Mouse (Mus musculus) MEL (cell line): ENCODE measurements at regions not wholly inside any gene's neighbourhood (a gene's known extent, or its start where the extent isn't known, plus 50 kb on each side); places are given as distances from the start of the nearest gene placed in this dataset.

Source experiments
- DNase-seq: peaks from one replicate; pipeline ENCODE4 v3.0.0; 2011; ENCODE audit warnings: low read depth, low spot score
- H3K27ac ChIP-seq: 2 replicates; pipeline ENCODE4 v1.5.1; 2012; ENCODE audit warnings: low read depth, mild to moderate bottlenecking, control low read depth, low read length, moderate library complexity; ENCODE audit not compliant: control insufficient read depth
- H3K27me3 ChIP-seq, 2 experiments: fragments of 150-350 bp in 1 of 2; sonication (generic) in 1 of 2; 2 replicates each; pipeline ENCODE4 v1.6.1; 2012; ENCODE audit warnings: low read length in 2 of 2, mild to moderate bottlenecking in 2 of 2, improper control_type of control experiment in 1 of 2, moderate library complexity in 1 of 2; ENCODE audit not compliant: insufficient read depth in 2 of 2, control insufficient read depth in 1 of 2
- H3K36me3 ChIP-seq, 2 experiments: 2 replicates each; pipeline ENCODE4 v1.6.1; 2012 to 2014; ENCODE audit warnings: low read length in 2 of 2, improper control_type of control experiment in 1 of 2, inconsistent platforms in 1 of 2, mild to moderate bottlenecking in 1 of 2; ENCODE audit not compliant: insufficient read depth in 2 of 2, control insufficient read depth in 1 of 2
- H3K4me1 ChIP-seq, 2 experiments: fragments of 150-350 bp in 1 of 2; sonication (generic) in 1 of 2; 2 replicates each; pipeline ENCODE4 v1.6.1; 2012; ENCODE audit warnings: low read length in 2 of 2, improper control_type of control experiment in 1 of 2, mild to moderate bottlenecking in 1 of 2; ENCODE audit not compliant: insufficient read depth in 2 of 2, control insufficient read depth in 1 of 2
- H3K4me3 ChIP-seq, 2 experiments: fragments of 150-350 bp in 1 of 2; sonication (generic) in 1 of 2; 2 replicates each; pipeline ENCODE4 v1.5.1; 2012; ENCODE audit warnings: low read depth in 2 of 2, low read length in 2 of 2, mild to moderate bottlenecking in 2 of 2, moderate library complexity in 2 of 2, control low read depth in 1 of 2, improper control_type of control experiment in 1 of 2; ENCODE audit not compliant: control insufficient read depth in 1 of 2, insufficient read depth in 1 of 2
- H3K79me2 ChIP-seq: 2 replicates; pipeline ENCODE4 v1.6.1; 2012; ENCODE audit warnings: mild to moderate bottlenecking, low read length, moderate library complexity; ENCODE audit not compliant: control insufficient read depth, poor library complexity, insufficient read depth
- H3K9ac ChIP-seq: 2 replicates; pipeline ENCODE4 v1.6.1; 2012; ENCODE audit warnings: low read depth, mild to moderate bottlenecking, control low read depth, low read length, moderate library complexity; ENCODE audit not compliant: control insufficient read depth, poor library complexity, severe bottlenecking
- H3K9me3 ChIP-seq: fragments of 150-350 bp; sonication (generic); replicated peaks from 2 replicates; pipeline ENCODE4 v1.6.1; 2012; ENCODE audit warnings: mild to moderate bottlenecking, low read length, improper control_type of control experiment, moderate library complexity; ENCODE audit not compliant: insufficient read depth
- CHD1 ChIP-seq: IDR thresholded peaks from 2 replicates; pipeline ENCODE4 v1.6.1; 2012; ENCODE audit warnings: low read depth, mild to moderate bottlenecking, inconsistent platforms, low read length, improper control_type of control experiment
- CTCF ChIP-seq, 3 experiments: IDR thresholded peaks in 2 of 3; conservative IDR thresholded peaks in 1 of 3; 2 replicates each; pipeline ENCODE4 v1.5.1; 2011 to 2012; ENCODE audit warnings: low read length in 3 of 3, low read depth in 2 of 3, mild to moderate bottlenecking in 2 of 3, improper control_type of control experiment in 1 of 3, inconsistent platforms in 1 of 3, mixed read lengths in 1 of 3, moderate library complexity in 1 of 3; ENCODE audit not compliant: control insufficient read depth in 1 of 3, insufficient read depth in 1 of 3, poor library complexity in 1 of 3, severe bottlenecking in 1 of 3
- E2F4 ChIP-seq: IDR thresholded peaks from 2 replicates; pipeline ENCODE4 v1.6.1; 2011; ENCODE audit warnings: low read depth, low read length, improper control_type of control experiment, borderline replicate concordance
- ELF1 ChIP-seq: IDR thresholded peaks from 2 replicates; pipeline ENCODE4 v1.6.1; 2014; ENCODE audit warnings: low read depth, mild to moderate bottlenecking, inconsistent platforms, low read length, improper control_type of control experiment, moderate library complexity
- EP300 ChIP-seq, 2 experiments: IDR thresholded peaks; 2 replicates each; pipeline ENCODE4 v1.6.1; 2011; ENCODE audit warnings: improper control_type of control experiment in 2 of 2, low read length in 2 of 2, low read depth in 1 of 2, mild to moderate bottlenecking in 1 of 2
- JUND ChIP-seq: IDR thresholded peaks from 2 replicates; pipeline ENCODE4 v1.6.1; 2011; ENCODE audit warnings: low read depth, mild to moderate bottlenecking, improper control_type of control experiment, low read length
- KAT2A ChIP-seq: conservative IDR thresholded peaks from 2 replicates; pipeline ENCODE4 v1.6.1; 2012; ENCODE audit warnings: low read depth, low read length, improper control_type of control experiment, inconsistent platforms
- MAFK ChIP-seq: IDR thresholded peaks from 2 replicates; pipeline ENCODE4 v1.6.1; 2011; ENCODE audit warnings: low read depth, mild to moderate bottlenecking, low read length, improper control_type of control experiment, borderline replicate concordance
- MXI1 ChIP-seq: IDR thresholded peaks from 2 replicates; pipeline ENCODE4 v1.6.1; 2011; ENCODE audit warnings: mild to moderate bottlenecking, low read depth, low read length, improper control_type of control experiment
- MYB ChIP-seq: IDR thresholded peaks from 2 replicates; pipeline ENCODE4 v1.6.1; 2011; ENCODE audit warnings: mild to moderate bottlenecking, low read depth, low read length, improper control_type of control experiment
- MYC ChIP-seq: IDR thresholded peaks from 2 replicates; pipeline ENCODE4 v1.6.1; 2011; ENCODE audit warnings: low read depth, mild to moderate bottlenecking, low read length, improper control_type of control experiment, moderate library complexity
- NELFE ChIP-seq: IDR thresholded peaks from 2 replicates; pipeline ENCODE4 v1.6.1; 2011; ENCODE audit warnings: low read depth, low read length, improper control_type of control experiment
- POLR2A ChIP-seq, 2 experiments: IDR thresholded peaks; 2 replicates each; pipeline ENCODE4 v1.6.1; 2011 to 2012; ENCODE audit warnings: low read length in 2 of 2, mild to moderate bottlenecking in 2 of 2, control low read depth in 1 of 2, improper control_type of control experiment in 1 of 2, low read depth in 1 of 2, moderate library complexity in 1 of 2; ENCODE audit not compliant: control insufficient read depth in 1 of 2, insufficient read depth in 1 of 2, poor library complexity in 1 of 2
- RAD21 ChIP-seq: IDR thresholded peaks from 2 replicates; pipeline ENCODE4 v1.6.1; 2011; ENCODE audit warnings: mild to moderate bottlenecking, low read depth, low read length, improper control_type of control experiment
- RCOR1 ChIP-seq: IDR thresholded peaks from 2 replicates; pipeline ENCODE4 v1.6.1; 2012; ENCODE audit warnings: low read depth, mild to moderate bottlenecking, inconsistent platforms, low read length, improper control_type of control experiment
- TCF12 ChIP-seq: IDR thresholded peaks from 2 replicates; pipeline ENCODE4 v1.6.1; 2014; ENCODE audit warnings: low read depth, mild to moderate bottlenecking, inconsistent platforms, low read length, improper control_type of control experiment, moderate library complexity
- USF1 ChIP-seq: IDR thresholded peaks from 2 replicates; pipeline ENCODE4 v1.6.1; 2014; ENCODE audit warnings: low read depth, mild to moderate bottlenecking, inconsistent platforms, low read length, improper control_type of control experiment, moderate library complexity

DNA sequence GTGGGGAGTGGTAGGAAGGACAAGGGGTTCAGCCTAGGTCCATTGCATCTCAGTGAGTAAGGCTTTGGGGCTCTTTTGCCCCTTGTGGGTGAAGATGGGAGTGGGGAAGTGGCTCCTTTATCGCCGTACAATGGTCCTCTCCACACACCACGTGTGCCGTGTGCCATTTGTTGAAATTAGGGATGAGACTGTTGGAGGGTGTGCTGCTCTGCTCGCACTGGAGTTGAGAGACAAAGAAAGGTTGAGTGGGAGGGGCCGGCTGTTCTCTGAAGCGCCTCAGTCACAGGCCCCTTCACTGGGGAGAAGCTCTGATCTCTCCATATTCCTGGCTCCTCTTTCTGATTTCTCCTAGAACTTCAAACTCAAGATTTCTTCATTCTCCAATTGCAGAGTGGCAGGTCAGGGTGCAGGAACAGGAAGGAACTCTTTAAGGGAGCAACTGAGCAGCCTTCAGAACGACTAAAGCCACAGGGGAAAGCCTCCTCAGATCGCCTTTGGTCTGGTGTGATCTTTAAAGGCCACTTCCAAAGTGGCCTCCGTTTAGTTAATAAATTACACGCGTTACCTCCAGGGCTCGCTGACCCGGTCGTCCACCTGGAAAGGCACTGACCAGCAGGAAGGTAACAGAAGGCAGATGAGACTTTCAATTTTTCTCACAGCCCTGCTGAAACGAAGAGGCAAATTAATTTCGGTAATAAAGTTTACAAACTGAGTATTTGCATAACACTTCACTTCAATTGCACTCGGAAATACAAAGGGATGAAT lies 180.1 kb downstream of the Cdh26 start:
- TF ChIP-seq RAD21: no peak
- no peak for TF ChIP-seq EP300 (IDR thresholded peaks at IDR 0.05; ENCODE audit: low read depth in 1 of 2, low read length in 2 of 2)
- no peak for TF ChIP-seq MYB
- no peak for TF ChIP-seq CTCF (IDR thresholded peaks at IDR 0.05 in 2 of 3, conservative IDR thresholded peaks at IDR 0.05 in 1 of 3; ENCODE audit: control insufficient read depth in 1 of 3, insufficient read depth in 1 of 3, low read depth in 2 of 3, low read length in 3 of 3, poor library complexity in 1 of 3, severe bottlenecking in 1 of 3)
- no peak for TF ChIP-seq ELF1
- TF ChIP-seq JUND: no peak
- no peak for TF ChIP-seq KAT2A
- TF ChIP-seq POLR2A (IDR thresholded peaks at IDR 0.05; ENCODE audit: control insufficient read depth in 1 of 2, insufficient read depth in 1 of 2, low read depth in 1 of 2, low read length in 2 of 2, poor library complexity in 1 of 2): no peak
- no peak for TF ChIP-seq USF1
- TF ChIP-seq MYC: no peak
- no peak for TF ChIP-seq E2F4
- Histone ChIP-seq H3K4me3 (no peak overlapping the region), H3K27ac (no peak overlapping the region), H3K79me2 (no peaks in the 10 kb centered on the region), H3K9ac (no peak overlapping the region), H3K9me3 (no peaks in the 10 kb centered on the region), H3K36me3 (no peaks in the 10 kb centered on the region), H3K4me1 (no peaks in the 10 kb centered on the region), H3K27me3 (no peaks in the 10 kb centered on the region)
- DNase-seq: no peak

DNA sequence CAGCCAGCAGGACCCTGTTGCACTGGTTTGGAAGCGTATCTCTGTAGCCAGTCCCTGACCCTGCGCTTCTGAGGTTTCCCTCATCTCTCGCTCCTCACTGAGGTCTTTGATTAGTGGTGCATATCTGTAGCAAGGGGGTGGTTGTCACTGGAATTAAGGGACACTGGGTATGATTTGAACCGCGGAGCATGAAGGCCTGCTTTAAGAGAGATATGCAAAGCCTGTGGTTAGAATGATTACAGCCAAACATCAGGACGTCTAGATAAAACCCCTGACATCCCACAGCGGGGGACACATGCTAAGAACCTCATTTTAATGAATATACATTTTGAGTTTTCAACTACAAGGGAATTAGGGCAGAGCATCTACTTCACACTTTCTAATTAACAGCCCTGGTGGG lies 184.4 kb downstream of the Cdh26 start:
- Histone ChIP-seq H3K9ac (no peak overlapping the region), H3K4me1 (no peaks in the 10 kb centered on the region), H3K27me3 (no peaks in the 10 kb centered on the region), H3K36me3 (no peaks in the 10 kb centered on the region), H3K79me2 (no peaks in the 10 kb centered on the region), H3K9me3 (no peaks in the 10 kb centered on the region), H3K27ac (no peak overlapping the region), H3K4me3 (no peak overlapping the region)
- DNase-seq: no peak
- no peak for TF ChIP-seq NELFE
- no peak for TF ChIP-seq EP300 (IDR thresholded peaks at IDR 0.05; ENCODE audit: low read depth in 1 of 2, low read length in 2 of 2)
- TF ChIP-seq MXI1: no peak
- no peak for TF ChIP-seq POLR2A (IDR thresholded peaks at IDR 0.05; ENCODE audit: control insufficient read depth in 1 of 2, insufficient read depth in 1 of 2, low read depth in 1 of 2, low read length in 2 of 2, poor library complexity in 1 of 2)
- no peak for TF ChIP-seq MYC
- TF ChIP-seq CHD1: no peak
- no peak for TF ChIP-seq MAFK
- no peak for TF ChIP-seq CTCF (IDR thresholded peaks at IDR 0.05 in 2 of 3, conservative IDR thresholded peaks at IDR 0.05 in 1 of 3; ENCODE audit: control insufficient read depth in 1 of 3, insufficient read depth in 1 of 3, low read depth in 2 of 3, low read length in 3 of 3, poor library complexity in 1 of 3, severe bottlenecking in 1 of 3)
- TF ChIP-seq RCOR1: no peak
- TF ChIP-seq USF1: no peak
- TF ChIP-seq TCF12: no peak
- no peak for TF ChIP-seq RAD21
